Mouse (Mus musculus): ENCODE data around the gene Zfp947.
"Not testable (repeated sequence)": the region's sequence is repeated elsewhere in the genome, so short reads cannot be mapped to it uniquely, and the experiment has no call there.

Gene Zfp947

GRCm38 (mm10) chr17:22165722-22166294 lies at the start of gene Zfp947:
TSS of gene Zfp947 (minus strand) at chr17:22166190.
- DNase-seq (ENCODE audit: low spot score): peak; percentile 5

DNA sequence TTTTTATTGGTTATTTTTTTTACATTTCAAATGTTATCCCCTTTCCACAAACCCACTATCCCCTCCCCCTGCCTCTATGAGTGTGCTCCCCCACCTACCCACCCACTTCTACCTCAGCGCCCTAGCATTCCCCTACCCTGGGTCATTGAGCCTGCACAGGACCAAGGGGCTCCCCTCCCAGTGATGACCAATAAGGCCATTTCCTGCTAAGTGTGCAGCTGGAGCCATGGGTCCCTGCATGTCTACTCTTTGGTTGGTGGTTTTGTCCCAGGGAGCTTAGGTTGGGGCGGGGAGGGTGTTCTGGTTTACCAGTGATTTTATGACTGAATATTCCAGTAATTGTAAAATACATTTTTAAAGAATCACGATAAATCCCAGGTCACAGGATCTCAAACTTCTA lies 686 bp downstream of the Zfp947 start:
- DNase-seq (ENCODE audit: low spot score): not testable (repeated sequence)

GRCm38 (mm10) chr17:22153951-22154350 lies 12.0 kb downstream of the Zfp947 start:
- not testable (repeated sequence) for DNase-seq (ENCODE audit: low spot score)

DNA sequence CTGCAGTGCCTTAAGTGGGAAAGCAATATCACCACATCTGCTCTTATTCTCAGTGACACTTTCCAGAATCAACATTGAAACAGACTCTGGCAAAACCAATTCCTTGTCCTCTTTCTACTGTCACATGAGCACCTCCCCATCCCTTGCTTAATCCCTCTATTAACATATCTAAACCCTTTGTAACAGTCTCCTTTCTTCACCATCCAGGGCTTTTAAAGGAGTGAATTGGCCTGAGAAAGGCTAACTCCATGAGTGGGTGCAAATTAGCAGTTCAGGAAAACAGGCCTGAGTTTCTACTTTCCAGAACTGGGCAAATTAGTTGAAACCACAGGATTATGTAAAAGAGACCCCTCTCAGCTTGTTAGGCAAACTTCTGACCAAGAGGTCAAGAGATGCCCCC lies 47.2 kb downstream of the Zfp947 start:
- DNase-seq (ENCODE audit: low spot score): no peak

All from T-cell, adult 2 months (primary cell).